20 mouse cellular contexts compared by ENCODE assay signal in the genomic region with DNA sequence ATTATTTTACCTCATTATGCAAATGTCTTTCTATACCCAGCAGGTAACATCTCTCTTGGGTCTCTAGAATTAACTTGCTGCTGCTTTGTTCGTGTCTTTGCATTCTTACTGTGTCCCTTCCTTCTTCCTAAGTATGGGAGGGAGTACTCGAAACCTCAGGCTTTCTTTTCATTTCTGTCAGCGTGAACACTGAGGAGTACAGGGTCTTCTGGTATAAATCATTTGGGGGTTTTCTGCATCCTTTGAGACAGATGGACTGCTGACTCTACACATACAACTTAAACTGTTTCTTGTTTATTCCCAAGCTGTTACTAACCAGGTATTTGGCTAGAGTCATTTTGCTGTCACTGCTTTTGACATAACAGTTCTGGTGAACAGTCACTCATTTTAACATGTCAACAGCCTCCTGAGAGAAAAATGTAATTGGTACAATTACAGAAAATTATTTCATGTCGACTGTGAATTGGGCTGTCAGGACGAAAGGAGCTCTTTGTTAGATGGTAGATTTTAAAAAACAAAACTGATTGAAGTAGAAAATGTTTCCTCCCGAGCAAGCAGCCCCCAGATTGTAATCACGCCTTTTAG. TPM values are rescaled to one million over a fixed set of nuclear protein-coding genes. Genes with fewer than 3 reads are reported as not detected.
DNase-seq lines count a peak whose midpoint lies in the region; ATAC-seq lines count a peak whose summit lies in the region.
"Had no signal": no experiment of that assay in that cellular context is flagged by ENCODE, and none has a peak within 500 bp of the region (broad histone marks: within the 10 kb centered on the region; RNA-seq: fewer than 3 reads in every experiment).

No protein-coding gene starts in this region.

- 54% methylated on average over 7 of the region's 7 CpGs for WGBS in forebrain, embryonic 13.5 days
- 80% methylated on average over 7 of the region's 7 CpGs for WGBS in forebrain, embryonic 11.5 days
- WGBS in midbrain, embryonic 15.5 days: 68% methylated on average over 7 of the region's 7 CpGs
- 78% methylated on average over 7 of the region's 7 CpGs for WGBS in midbrain, embryonic 14.5 days
- WGBS in forebrain, embryonic 15.5 days: 36% methylated on average over 7 of the region's 7 CpGs

- H3K27ac ChIP-seq in forebrain, embryonic 13.5 days: peak overlapping the region; percentile 80
- no peak overlapping the region for H3K27ac ChIP-seq in forebrain, embryonic 11.5 days (ENCODE audit: low read depth, low read length)
- 0 out of 2 replicates have a peak overlapping the region, but pooled peaks have one; percentile 6 for H3K27ac ChIP-seq in midbrain, embryonic 15.5 days
- no peak overlapping the region for H3K27ac ChIP-seq in midbrain, embryonic 14.5 days (replicated peaks; ENCODE audit: low read depth, low read length)
- H3K27ac ChIP-seq in forebrain, embryonic 15.5 days (replicated peaks): peak overlapping the region; percentile 77
- H3K27ac ChIP-seq: embryonic facial prominence, embryonic 12.5 days; heart, adult 2 months; heart, embryonic 15.5 days had no signal

- no peak overlapping the region for H3K9ac ChIP-seq in forebrain, embryonic 13.5 days
- no peak overlapping the region for H3K9ac ChIP-seq in forebrain, embryonic 11.5 days (ENCODE audit: low read length)
- H3K9ac ChIP-seq in midbrain, embryonic 15.5 days: no peak overlapping the region
- no peak overlapping the region for H3K9ac ChIP-seq in midbrain, embryonic 14.5 days (replicated peaks; ENCODE audit: low read length)
- H3K9ac ChIP-seq in forebrain, embryonic 15.5 days (replicated peaks): no peak overlapping the region
- H3K9ac ChIP-seq: embryonic facial prominence, embryonic 12.5 days; heart, embryonic 15.5 days had no signal

- no peaks in the 10 kb centered on the region for H3K9me3 ChIP-seq in forebrain, embryonic 13.5 days (replicated peaks)
- no peaks in the 10 kb centered on the region for H3K9me3 ChIP-seq in forebrain, embryonic 11.5 days (ENCODE audit: control insufficient read depth, low read length)
- H3K9me3 ChIP-seq in midbrain, embryonic 15.5 days: no peaks in the 10 kb centered on the region
- no peaks in the 10 kb centered on the region for H3K9me3 ChIP-seq in midbrain, embryonic 14.5 days (ENCODE audit: control insufficient read depth, low read length)
- no peaks in the 10 kb centered on the region for H3K9me3 ChIP-seq in forebrain, embryonic 15.5 days
- H3K9me3 ChIP-seq: embryonic facial prominence, embryonic 12.5 days; heart, embryonic 15.5 days had no signal

- no peaks in the 10 kb centered on the region for H3K27me3 ChIP-seq in forebrain, embryonic 13.5 days
- H3K27me3 ChIP-seq in forebrain, embryonic 11.5 days (ENCODE audit: control insufficient read depth, insufficient read depth, low read length): no peaks in the 10 kb centered on the region
- H3K27me3 ChIP-seq in midbrain, embryonic 15.5 days (replicated peaks): no peaks in the 10 kb centered on the region
- no peaks in the 10 kb centered on the region for H3K27me3 ChIP-seq in midbrain, embryonic 14.5 days (ENCODE audit: control insufficient read depth, insufficient read depth, low read length)
- H3K27me3 ChIP-seq in forebrain, embryonic 15.5 days: no peaks in the 10 kb centered on the region
- H3K27me3 ChIP-seq: CH12.LX; embryonic facial prominence, embryonic 12.5 days; heart, embryonic 15.5 days; Patski had no signal

- peaks cover 35% of the 10 kb centered on the region for H3K4me1 ChIP-seq in forebrain, embryonic 13.5 days
- no peaks in the 10 kb centered on the region for H3K4me1 ChIP-seq in forebrain, embryonic 11.5 days (replicated peaks; ENCODE audit: control insufficient read depth, insufficient read depth, low read length)
- no peaks in the 10 kb centered on the region for H3K4me1 ChIP-seq in midbrain, embryonic 15.5 days
- H3K4me1 ChIP-seq in midbrain, embryonic 14.5 days (ENCODE audit: control insufficient read depth, insufficient read depth, low read length): no peaks in the 10 kb centered on the region
- H3K4me1 ChIP-seq in forebrain, embryonic 15.5 days: peaks cover 36% of the 10 kb centered on the region
- H3K4me1 ChIP-seq: embryonic facial prominence, embryonic 12.5 days; heart, embryonic 15.5 days had no signal

- DNase-seq in forebrain, embryonic 11.5 days (ENCODE audit: low spot score): no peak
- no peak for DNase-seq in midbrain, embryonic 14.5 days
- no peak for DNase-seq in right cerebral cortex, adult 18-20 months
- DNase-seq: adrenal gland, postnatal 14 days; cerebellum, adult 18-20 months; cerebellum, adult 9-11 months; gastrocnemius, postnatal 10 days; heart, adult 2 months; heart, postnatal 14 days; kidney, adult 11 months had no signal

- no peak overlapping the region for H3K4me3 ChIP-seq in forebrain, embryonic 13.5 days
- no peak overlapping the region for H3K4me3 ChIP-seq in forebrain, embryonic 11.5 days (ENCODE audit: low read depth, low read length)
- H3K4me3 ChIP-seq in midbrain, embryonic 15.5 days: no peak overlapping the region
- no peak overlapping the region for H3K4me3 ChIP-seq in midbrain, embryonic 14.5 days (replicated peaks; ENCODE audit: low read depth, low read length)
- H3K4me3 ChIP-seq in forebrain, embryonic 15.5 days: no peak overlapping the region
- H3K4me3 ChIP-seq: embryonic facial prominence, embryonic 12.5 days; heart, adult 2 months; heart, embryonic 15.5 days had no signal

- H3K4me2 ChIP-seq in forebrain, embryonic 13.5 days: no peak overlapping the region
- H3K4me2 ChIP-seq in forebrain, embryonic 11.5 days (ENCODE audit: low read depth, low read length, severe bottlenecking): no peak overlapping the region
- H3K4me2 ChIP-seq in midbrain, embryonic 15.5 days: no peak overlapping the region
- no peak overlapping the region for H3K4me2 ChIP-seq in midbrain, embryonic 14.5 days (ENCODE audit: low read length)
- H3K4me2 ChIP-seq in forebrain, embryonic 15.5 days (replicated peaks): no peak overlapping the region
- H3K4me2 ChIP-seq: embryonic facial prominence, embryonic 12.5 days; heart, embryonic 11.5 days; heart, embryonic 15.5 days had no signal

- ATAC-seq in forebrain, embryonic 13.5 days: peak; percentile 66; the same call in 1 of the 2 replicates
- no peak for ATAC-seq in forebrain, embryonic 11.5 days (replicated peaks; ENCODE audit: low FRiP score)
- ATAC-seq in midbrain, embryonic 15.5 days (replicated peaks): no peak
- ATAC-seq in midbrain, embryonic 14.5 days (ENCODE audit: low FRiP score, low TSS enrichment): no peak
- peak; percentile 73 for ATAC-seq in forebrain, embryonic 15.5 days (replicated peaks)
- ATAC-seq: activated CD4-positive, CD25-positive, alpha-beta regulatory T cell, adult 4 months; hindbrain, embryonic 16.5 days; Patski had no signal

- peaks cover 89% of the 10 kb centered on the region for H3K36me3 ChIP-seq in forebrain, embryonic 13.5 days (ENCODE audit: poor library complexity, severe bottlenecking)
- H3K36me3 ChIP-seq in forebrain, embryonic 11.5 days (ENCODE audit: control insufficient read depth, insufficient read depth, low read length): peaks cover 43% of the 10 kb centered on the region
- H3K36me3 ChIP-seq in midbrain, embryonic 15.5 days (replicated peaks): peaks cover 64% of the 10 kb centered on the region
- H3K36me3 ChIP-seq in midbrain, embryonic 14.5 days (ENCODE audit: control insufficient read depth, insufficient read depth, low read length): peaks cover 85% of the 10 kb centered on the region
- H3K36me3 ChIP-seq in forebrain, embryonic 15.5 days: peaks cover 63% of the 10 kb centered on the region

RNA-seq across cellular contexts. Expression of a gene that starts 16.8 kb away (rescaled TPM):
- polyA plus RNA-seq in forebrain, embryonic 13.5 days (2015; fragmentation: Nextera tagmentation; extraction: Ambion mirVana): 0.64 and 0.72 TPM in 2 replicates
- polyA plus RNA-seq in forebrain, embryonic 11.5 days (2014; fragmentation: Nextera tagmentation; extraction: Ambion mirVana): 0.48 and 1.1 TPM in 2 replicates
- polyA plus RNA-seq in midbrain, embryonic 15.5 days (2015; fragmentation: Nextera tagmentation; extraction: Ambion mirVana): 0.50 and 0.74 TPM in 2 replicates
- polyA plus RNA-seq in midbrain, embryonic 14.5 days (2014; fragmentation: Nextera tagmentation; extraction: Ambion mirVana): 0.33 and 0.53 TPM in 2 replicates
- 0.52 and 0.53 TPM in 2 replicates for polyA plus RNA-seq in forebrain, embryonic 15.5 days (2015; fragmentation: Nextera tagmentation; extraction: Ambion mirVana)
- polyA plus RNA-seq: activated CD4-positive, CD25-positive, alpha-beta regulatory T cell, adult 4 months had no signal

RNA-seq across cellular contexts. Expression of a gene that starts 17.4 kb away (rescaled TPM):
- 197 and 218 TPM in 2 replicates for polyA plus RNA-seq in forebrain, embryonic 13.5 days (2015; fragmentation: Nextera tagmentation; extraction: Ambion mirVana)
- 272 and 277 TPM in 2 replicates for polyA plus RNA-seq in forebrain, embryonic 11.5 days (2014; fragmentation: Nextera tagmentation; extraction: Ambion mirVana)
- 215 and 218 TPM in 2 replicates for polyA plus RNA-seq in midbrain, embryonic 15.5 days (2015; fragmentation: Nextera tagmentation; extraction: Ambion mirVana)
- polyA plus RNA-seq in midbrain, embryonic 14.5 days (2014; fragmentation: Nextera tagmentation; extraction: Ambion mirVana): 167 and 194 TPM in 2 replicates
- 184 and 187 TPM in 2 replicates for polyA plus RNA-seq in forebrain, embryonic 15.5 days (2015; fragmentation: Nextera tagmentation; extraction: Ambion mirVana)

RNA-seq across cellular contexts. Expression of a gene that starts 51.1 kb away (rescaled TPM):
- 2.5 TPM in 2 replicates for polyA plus RNA-seq in forebrain, embryonic 13.5 days (2015; fragmentation: Nextera tagmentation; extraction: Ambion mirVana)
- polyA plus RNA-seq in forebrain, embryonic 11.5 days (2014; fragmentation: Nextera tagmentation; extraction: Ambion mirVana): 0.83 and 1.5 TPM in 2 replicates
- 1.3 and 4.1 TPM in 2 replicates for polyA plus RNA-seq in midbrain, embryonic 15.5 days (2015; fragmentation: Nextera tagmentation; extraction: Ambion mirVana)
- polyA plus RNA-seq in midbrain, embryonic 14.5 days (2014; fragmentation: Nextera tagmentation; extraction: Ambion mirVana): 2.3 and 2.4 TPM in 2 replicates
- polyA plus RNA-seq in forebrain, embryonic 15.5 days (2015; fragmentation: Nextera tagmentation; extraction: Ambion mirVana): 1.5 and 2.0 TPM in 2 replicates
- polyA plus RNA-seq: activated CD4-positive, CD25-positive, alpha-beta regulatory T cell, adult 4 months; heart, adult 2 months; heart, embryonic 11.5 days; heart, embryonic 15.5 days; Patski had no signal

Comparison
In these comparisons a context has a peak if more than half of its experiments do, and no peak if none do; other contexts are left out.
1. ATAC-seq: peak in forebrain, embryonic 13.5 days (single experiment) and forebrain, embryonic 15.5 days (single experiment); none in forebrain, embryonic 11.5 days (single experiment), midbrain, embryonic 15.5 days (single experiment) and midbrain, embryonic 14.5 days (single experiment).
2. H3K27ac ChIP-seq: peak in forebrain, embryonic 13.5 days (single experiment), midbrain, embryonic 15.5 days (single experiment) and forebrain, embryonic 15.5 days (single experiment); none in forebrain, embryonic 11.5 days (single experiment) and midbrain, embryonic 14.5 days (single experiment).